Mouse (Mus musculus) right cerebral cortex, postnatal 4 days (tissue): ENCODE measurements around the gene Chrm3.

Experiments
- DNase-seq: peaks from one replicate; pipeline ENCODE4 v3.0.0-alpha.2; 2022

Gene Chrm3

DNA sequence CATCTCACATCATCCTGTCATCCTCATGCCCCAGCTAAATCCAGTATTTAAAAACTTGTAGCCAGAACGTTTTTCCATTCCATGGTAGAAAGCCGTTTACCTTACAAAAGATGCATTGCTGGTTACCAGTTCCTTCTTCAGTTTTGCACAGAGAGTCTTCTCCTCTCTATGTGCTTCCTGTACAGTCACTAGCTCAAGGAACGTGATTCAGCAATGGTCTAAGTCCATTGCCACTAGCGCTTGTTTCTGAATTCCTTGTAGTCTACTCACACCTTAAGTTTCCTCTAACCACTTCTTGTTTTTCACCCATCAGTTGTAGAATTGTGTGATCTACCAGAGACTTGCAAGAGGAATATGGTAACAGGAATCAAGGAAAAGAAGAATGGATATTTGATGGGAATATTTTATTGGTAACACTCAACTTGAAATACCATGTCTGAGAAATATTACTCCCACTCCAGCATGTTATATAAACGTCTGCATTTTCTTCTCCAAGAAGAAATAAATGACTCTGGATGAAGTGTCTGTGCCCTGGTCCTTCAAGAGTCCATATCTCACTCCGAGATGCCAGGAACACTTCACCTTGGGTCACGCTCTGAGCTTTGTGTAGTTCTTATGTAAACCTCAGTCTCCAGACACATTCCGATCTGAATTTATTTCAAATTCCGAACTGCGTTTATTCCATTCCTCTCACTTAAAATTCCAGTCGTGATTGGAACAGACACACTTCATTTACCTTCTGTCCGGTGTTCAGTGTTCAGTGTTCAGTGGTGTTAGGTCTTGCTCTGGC lies 293.6 kb downstream of the Chrm3 start:
- DNase-seq: no peak

DNA sequence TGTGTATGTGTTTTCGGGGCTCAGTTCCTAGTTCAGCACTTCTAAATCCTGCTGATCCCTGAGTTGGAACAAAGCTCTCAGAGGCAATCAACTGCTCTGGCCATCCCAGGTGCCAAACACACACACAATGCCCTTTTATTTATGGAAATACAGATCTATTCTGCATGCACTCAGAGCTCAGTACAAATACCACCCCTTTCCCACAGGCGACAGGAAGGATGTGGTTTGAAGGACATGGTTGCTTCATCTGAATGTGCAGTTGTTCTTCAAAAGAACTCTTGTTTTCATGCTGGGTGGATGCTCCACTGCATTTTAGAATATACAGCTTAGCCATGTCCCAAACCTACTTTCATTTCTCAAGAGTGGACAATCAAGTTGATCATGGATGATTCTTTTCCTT lies 294.9 kb downstream of the Chrm3 start:
- DNase-seq: no peak

DNA sequence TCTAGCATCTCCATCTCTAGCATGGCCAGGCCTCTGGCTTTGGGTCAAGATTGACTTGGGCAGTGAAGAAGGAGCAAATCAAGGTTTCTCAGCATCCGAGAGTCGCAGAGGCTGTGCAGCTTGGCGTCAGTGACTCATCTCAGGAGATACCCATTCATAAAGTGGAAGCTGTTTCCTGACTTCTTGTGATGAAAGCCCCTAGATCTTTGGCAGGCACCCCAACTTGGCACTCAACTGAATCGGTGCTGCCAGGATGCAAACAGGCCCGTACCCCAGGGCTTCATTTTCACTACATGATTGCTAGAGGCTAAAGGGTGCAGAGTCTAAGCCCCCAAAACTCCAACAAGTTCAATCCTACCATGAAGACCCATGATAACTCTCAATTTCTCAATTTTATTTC lies 298.0 kb downstream of the Chrm3 start:
- no peak for DNase-seq

DNA sequence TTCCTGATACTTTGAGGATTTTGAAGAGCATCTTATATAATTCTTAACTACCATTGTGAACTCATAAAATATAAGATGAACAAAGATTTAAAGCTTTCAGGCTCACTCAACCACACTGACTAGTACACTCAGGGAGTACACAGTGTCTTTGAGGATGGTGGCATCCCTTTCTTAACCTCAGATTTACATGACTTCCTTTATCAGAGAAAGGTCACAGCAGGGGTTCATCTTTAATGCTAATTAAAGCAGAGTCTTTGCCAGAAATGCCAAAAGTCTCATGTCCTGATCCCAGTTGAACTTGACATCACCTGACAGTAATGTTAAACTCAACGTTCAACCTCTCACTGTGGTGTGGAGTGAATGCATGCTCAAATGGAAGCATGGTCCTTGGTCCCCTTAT lies 301.7 kb downstream of the Chrm3 start:
- DNase-seq: no peak

DNA sequence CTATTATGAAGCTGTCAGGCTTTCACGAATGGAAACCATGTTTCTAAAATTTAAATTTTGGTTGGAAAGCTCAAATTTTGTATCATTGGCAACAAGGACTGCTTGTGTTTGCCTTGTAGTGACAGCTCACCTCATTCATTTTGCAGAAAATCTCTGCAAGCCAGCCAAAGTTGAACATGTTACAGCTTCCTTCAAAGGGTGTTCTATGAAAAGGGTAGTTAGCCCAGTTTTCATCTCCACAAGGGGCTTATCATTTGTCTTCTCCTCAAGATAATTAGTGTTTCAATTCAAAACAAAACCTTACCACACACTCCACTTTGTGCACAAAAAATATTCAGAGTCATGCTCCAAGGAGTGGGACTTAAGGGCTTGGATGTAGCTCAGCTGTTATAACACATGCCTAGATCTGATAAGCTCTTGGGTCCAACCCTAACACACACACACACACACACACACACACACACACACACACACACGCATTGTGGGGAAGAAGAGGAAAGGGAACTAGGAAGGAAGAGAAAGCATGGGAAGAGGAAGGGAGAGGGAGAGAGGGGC lies 302.9 kb downstream of the Chrm3 start:
- no peak for DNase-seq

DNA sequence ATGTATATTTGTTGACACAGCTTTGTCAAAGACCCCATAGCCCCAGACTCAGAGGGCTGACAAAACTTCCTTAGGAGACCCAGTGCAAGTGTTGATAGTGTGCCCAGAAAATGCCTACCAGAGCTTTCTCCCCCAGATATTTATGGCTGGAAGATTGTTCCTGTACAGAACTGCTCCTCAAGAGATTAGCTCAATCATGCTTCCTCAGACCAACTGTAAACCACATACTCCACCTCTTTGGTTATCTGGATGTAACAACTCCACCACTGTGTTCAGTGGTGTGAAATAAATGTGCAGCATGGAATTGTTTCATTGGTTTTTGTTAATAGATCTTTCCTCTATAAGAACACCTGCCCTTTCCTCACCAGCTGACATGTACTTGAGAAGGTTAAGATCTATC lies 306.6 kb downstream of the Chrm3 start:
- no peak for DNase-seq

DNA sequence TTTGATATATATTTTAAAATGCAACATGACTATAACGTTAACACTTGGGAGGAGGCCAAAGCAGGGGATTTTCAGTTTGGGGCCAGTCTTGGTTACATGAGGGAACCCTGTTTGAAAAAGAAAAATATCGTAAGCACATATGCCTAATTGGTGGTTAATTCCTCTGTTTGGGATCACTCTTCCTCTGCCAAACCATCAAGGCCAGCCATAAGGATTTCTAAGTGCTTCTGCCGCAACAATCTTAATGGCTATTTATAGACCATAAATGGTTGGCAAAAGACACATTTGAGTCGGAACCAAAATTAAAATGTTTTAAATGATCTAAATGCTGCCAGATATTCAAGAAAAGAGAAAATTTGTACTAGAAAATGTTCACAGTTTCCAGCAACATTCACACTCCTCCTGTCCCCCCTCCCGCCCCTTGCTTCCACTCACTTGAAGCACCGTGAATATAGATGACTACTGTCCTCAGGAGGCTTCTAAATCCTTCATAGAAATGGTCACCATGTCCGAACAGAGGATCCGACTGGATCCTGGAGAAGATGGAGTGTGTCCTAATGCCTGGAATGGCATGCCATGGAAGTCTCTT lies 307.3 kb downstream of the Chrm3 start:
- peak; percentile 25 for DNase-seq

DNA sequence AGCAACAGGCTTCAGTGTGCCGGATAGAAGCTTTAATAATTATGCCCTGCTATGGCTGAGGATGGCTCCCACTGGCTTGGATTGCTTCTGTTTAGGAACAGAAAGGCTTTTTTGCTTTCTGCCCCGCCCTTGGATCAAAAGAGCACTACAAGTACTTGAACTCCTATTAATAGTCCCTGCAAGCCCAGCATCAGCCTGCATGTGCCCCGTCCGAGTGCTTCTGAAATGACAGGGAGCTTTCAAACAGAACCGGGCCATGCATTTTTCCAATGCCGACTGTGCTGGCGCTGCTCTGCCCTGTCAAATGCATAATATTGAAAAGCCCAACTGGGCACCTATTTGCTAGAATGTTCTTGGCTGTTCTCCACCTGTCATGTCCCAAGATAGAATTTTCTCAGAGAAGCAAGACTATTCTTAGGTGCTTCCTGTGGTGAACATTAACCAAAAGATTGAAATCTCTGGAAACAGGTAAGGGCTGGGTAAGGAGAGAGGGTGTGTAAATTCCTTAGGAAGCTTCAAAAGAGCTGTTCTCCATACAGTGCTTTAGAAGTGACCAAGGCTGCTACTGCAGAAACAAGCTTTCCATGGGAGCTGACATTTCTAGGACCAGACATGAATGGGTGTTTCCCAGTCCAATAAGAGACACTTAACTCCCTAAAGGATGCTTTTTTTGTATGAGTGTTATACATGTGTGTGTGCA lies 314.8 kb downstream of the Chrm3 start:
- DNase-seq: no peak

DNA sequence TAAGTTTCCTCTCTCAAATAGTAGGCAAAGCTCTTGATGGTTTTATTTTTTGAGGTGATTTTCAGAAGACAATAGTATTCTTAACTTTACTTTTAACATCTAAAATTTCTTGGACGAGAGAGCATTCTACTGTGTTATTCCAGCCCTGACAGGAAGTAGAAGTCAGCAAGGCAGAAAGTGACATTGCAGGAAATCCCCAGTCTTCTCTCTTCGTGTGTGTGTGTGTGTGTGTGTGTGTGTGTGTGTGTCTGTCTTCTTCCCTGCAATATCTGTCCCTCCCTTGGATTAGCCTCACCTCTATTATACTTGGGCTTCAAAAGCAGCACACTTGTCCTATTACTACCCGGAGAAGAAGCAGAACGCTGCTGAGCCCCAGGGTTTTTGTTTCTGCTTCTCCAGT lies 316.6 kb downstream of the Chrm3 start:
- DNase-seq: no peak

DNA sequence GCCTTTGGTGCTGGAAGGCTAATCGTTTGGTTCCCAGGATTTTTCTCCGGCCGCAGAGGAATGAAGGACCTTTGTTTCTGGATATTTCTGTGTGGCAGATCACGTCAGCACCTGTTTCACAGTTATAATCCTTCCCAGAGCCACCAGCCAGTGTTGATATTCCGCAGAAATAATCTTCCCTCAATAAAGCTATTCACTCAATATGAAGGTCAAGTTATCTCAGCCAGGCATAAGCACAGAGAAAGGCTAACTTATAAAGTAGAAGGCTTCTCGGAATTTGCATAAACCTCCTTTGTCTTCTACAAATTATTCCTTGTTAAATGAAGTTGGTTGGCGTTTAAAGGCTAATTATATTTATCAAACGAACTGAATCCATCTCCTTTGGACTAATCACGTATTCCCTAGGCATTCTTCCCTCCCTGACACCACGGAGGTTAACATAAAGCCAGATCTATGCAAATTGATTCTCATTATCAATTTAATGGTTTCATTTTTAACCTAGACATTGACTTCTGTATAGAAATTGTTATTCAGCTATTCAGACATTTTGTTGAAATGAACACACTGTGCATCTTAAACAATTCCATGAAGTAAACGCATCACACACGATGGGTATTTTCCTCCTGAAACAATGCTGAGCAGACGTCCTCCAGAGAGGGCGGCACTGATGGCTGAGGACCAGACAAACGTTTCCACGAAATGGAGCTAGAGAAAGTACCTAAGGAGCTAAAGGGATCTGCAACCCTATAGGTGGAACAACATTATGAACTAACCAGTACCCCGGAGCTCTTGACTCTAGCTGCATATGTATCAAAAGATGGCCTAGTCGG lies 326.9 kb downstream of the Chrm3 start:
- no peak for DNase-seq

DNA sequence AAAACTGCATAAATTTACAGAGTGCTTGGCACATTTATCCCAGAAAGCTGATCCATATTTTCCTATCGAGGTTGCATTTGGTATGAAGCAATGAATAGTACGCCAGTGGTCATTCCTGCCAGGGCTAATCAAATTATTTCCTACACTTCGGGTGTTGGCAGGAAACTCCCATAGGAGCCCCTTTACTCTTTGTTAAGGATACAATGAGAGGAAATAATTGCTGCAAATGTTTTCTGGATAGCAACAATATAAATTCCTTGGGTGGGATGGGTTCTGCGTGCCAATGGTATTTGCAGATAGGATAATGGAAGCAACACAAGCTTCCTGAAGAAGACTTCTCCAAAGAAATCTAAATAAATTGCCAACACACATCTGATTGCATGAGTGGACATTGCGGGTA lies 329.1 kb downstream of the Chrm3 start:
- no peak for DNase-seq

DNA sequence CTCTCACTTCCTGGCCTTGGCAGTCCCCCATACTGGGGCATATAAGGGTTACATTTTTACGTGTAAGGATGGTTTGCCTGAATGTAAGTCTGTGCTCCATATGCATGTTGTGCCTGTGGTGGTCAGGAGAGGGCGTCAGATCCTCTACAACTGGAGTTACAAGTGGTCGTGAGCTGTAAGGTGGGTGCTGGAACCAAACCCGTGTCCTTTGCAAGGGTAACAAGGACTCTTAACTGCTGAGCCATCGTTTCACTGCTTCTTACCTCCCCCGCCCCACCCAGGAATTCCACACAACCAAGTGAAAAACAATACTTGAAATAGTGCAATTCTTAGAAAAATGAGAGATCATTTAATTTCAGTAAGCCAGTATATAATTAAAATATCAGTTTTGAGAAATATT lies 330.7 kb downstream of the Chrm3 start:
- no peak for DNase-seq

DNA sequence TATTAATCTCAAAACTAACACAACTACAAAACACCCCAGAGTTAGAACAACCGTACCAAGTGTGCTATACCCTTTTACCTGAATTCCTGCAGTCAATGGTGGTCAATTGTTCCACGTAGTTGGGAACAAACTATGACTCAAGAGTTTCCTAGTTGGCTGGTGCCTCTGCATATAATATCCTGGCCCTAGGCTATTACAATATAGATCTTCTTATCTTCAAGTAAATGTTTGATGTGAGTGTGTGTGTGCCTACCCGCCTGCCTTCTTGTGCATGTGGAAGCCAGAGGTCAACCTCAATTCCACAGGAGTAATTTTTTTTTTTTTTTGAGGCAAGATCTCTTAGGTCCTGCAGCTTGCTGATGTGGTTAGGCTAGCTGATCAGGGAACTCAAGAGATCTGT lies 335.5 kb downstream of the Chrm3 start:
- no peak for DNase-seq

DNA sequence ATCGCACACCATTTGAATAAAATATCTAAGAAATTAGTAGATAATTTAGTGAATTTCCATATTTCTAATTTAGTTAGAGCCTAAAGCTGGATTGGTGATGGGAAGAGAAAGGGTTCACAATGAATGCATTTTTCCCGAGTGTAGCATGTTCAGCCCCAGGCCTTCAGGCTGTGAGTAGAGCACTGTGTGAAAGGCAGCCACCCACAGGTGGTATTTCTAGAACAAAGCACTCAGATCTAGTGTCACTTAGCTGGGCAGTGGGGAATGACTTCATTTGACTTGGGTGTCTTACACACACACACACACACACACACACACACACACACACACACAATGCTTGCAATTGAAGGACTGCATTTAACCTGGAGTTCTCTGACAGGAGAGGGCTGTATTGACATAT lies 337.5 kb downstream of the Chrm3 start:
- DNase-seq: no peak

DNA sequence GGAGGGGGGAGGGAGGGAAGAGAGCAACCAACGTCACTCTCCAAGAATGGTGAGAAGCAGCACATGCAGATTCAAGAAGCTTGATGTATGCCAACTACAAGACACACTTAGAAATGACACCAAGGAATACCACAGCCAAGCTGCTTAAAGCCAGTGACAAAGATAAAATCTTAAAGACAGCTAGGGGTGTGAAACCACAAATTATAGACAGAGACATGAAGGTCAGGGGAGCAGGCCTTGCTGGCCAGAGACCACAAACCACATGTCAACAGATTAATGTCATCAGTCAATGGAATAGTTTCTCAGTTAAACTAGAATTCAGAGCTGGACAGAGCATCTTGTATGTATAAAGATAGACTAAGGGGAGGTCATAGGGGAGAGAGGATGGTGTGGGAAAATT lies 341.4 kb downstream of the Chrm3 start:
- no peak for DNase-seq

DNA sequence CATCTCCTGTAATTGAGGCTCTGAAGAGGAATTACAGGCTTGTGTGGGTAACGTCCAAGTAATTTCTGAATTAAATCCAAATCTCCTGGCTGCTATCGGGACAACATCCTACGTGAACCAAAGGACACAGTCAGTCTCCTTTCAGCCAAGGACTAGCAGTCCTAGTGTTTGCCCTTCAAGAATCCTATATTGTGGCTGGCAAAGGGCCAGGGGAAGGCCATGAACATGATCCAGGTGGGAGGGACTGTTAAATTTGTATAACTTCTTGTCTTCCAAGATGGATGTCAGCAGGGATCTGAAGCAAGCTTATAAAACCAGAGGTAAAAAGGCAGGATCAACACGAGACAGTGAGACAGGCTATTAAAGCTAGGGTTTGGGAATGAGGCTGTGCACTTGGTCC lies 357.7 kb downstream of the Chrm3 start:
- DNase-seq: no peak

DNA sequence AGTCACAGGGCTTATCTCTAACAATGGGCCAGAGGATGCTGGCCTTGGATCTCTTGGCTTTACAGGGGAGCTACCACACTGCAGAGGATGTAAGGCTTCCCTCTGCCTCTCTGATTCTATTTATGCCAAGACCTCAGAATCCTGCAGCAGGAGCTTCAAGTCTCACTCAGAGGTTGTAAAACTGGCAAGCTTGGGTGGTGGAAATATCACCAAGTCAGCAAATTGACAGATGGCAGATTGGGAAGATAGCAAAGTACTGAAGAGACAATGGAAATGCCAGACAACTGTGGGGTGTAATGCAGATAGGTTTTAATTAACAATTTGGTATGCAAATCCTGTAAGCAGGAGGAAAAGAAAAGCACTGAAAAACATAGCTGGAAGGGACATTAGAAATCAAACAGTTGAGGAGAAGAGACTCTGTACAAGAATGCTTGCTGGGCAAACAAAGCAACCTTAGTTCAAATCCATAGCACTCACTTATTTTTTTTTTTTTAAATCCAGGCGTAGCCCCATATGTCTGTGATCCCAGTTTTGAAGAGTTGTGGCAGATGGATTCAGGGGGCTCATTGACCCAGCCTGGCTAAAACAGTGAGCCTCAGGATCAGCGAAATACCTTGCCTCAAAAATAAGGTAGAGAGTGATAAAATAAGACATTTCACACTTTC lies 362.9 kb downstream of the Chrm3 start:
- DNase-seq: no peak

DNA sequence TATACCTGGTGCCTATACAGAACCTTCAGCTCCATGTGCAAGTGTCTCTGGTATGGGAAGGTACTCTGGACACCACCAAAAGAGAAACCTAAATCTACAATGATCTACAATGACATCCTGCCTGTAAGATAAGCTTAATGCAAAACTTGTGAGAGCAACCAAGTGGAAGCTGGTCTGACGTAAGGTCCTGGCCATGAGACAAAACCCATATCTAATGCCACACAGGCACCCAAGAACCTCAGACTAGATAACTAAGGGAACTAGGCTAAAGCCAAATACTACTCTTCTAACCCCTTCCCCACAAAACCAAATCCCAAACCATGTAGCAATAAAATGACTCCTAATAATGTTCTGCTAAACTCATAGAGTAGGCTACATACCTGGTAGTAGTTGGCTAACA lies 364.8 kb downstream of the Chrm3 start:
- DNase-seq: no peak

DNA sequence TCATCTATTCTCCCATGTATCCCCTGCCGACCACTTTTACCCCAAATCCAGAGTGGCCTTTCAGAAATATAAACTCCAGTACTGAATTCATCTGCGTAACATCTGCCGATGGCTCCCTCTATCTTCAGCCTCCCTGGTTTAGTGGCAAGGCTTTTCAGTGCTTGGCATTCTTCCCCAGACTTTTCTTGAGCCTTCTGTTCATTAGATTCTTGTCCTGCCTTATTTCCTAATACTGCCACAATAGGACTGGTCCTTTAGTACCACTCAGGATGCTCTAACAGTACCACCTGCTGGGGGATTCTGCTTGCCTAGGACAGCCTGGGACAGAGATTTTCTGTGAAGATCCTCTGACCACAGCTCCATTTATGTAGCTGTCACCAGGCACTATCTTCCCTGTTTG lies 367.1 kb downstream of the Chrm3 start:
- DNase-seq: no peak

DNA sequence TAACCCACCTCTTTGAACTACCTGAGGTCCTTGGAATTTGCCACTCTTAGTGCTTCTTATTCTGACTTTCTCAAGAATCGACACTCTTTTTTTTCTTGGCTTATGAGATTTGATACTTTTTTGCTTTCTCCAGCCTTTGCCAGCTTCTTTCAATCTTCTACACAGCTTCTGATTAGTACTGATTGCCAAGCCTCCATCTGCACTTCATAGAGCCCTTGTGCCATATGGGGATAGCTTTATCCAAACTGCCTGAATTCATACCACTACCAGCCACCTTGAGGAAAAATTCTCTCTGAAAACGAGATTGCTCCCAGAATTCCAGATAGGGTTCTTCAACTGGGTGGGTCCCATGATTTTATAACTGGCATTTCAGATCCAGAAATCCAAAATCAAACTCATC lies 368.0 kb downstream of the Chrm3 start:
- DNase-seq: no peak

DNA sequence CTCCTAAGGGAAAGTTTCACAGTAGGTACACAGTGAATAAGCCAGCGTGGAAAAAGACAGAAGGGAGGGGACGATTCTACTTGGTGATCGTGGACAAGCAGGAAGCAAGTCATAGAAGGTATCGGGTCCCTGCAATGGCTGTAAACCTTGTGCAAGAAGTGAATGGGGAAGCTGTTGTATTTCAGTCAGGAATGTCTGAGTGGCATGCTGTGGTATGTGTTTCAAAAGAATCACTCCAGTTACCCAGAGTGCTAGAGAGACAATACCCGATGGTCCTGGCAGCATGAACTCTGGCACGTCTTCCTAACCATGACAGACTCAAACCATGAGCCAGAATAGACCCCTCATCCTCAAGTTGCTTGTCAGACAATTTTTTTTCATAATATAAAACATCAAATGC lies 375.0 kb downstream of the Chrm3 start:
- DNase-seq: no peak

DNA sequence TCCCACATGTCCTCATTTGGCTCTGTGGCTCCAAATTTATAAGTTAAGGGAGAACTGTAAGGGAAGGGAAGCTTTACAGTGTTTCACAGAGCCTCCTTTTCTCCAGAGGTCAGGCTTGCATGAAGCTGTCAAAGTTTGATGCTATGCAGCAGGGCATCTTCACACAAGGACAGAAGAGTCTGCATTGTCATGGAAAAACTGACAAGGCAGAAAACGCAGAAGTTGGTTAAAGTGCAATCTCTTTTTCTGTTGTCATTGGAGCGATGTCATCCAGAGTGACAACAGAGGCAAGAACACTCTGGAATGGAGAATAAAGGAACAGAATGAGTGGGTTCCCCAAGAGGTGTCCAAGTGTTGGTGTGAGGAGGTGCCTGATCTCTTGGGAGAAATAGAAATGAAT lies 377.4 kb downstream of the Chrm3 start:
- no peak for DNase-seq

DNA sequence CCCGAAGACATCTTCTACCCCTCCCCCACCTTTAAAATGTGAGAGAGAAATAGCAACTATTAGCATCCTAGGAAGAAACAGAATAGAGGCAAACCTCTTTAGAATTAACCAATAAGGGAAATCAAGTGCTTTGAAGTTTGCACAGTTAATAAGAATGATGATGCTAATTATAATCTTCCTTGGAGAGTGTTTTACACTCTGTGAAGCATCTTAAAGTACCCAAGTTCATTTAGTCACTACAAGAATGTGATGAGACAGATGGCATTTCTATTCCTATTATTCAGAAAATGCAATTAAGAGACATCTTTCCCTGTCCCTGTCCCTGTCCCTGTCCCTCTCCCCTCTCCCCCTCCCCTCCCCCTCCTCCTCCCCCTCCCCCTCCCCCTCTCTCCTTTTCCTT lies 382.9 kb downstream of the Chrm3 start:
- no peak for DNase-seq
